Mouse (Mus musculus) frontal cortex, postnatal 36 days (tissue): ENCODE data around the gene Disp3.

Experiments
- DNase-seq, 2 experiments: peaks; one replicate each; pipeline ENCODE4 v3.0.0; 2022; ENCODE audit warnings: low spot score in 2 of 2

The Disp3 gene

DNA sequence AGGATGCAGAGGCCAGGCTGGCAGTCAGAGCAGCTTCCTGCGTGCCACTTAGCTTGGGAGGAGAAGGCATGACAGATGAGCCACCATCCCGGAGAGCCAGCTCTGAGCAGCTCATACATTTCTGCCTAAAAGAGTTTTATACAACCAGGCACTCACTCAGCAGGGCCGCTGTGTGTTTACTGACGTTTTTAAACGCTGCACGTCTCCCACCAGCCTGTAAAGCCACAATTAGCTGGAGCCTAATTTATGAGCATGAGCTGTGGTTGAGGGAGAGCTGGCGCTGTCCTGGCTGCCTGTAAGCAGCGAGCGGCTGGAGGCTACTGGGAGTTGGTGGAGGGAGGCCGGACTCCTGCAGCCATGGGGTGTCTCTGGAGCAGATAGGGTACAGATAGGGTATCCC, 69.5 kb downstream of the Disp3 start:
- DNase-seq: peak in 1 of 2 experiments; percentile 22

DNA sequence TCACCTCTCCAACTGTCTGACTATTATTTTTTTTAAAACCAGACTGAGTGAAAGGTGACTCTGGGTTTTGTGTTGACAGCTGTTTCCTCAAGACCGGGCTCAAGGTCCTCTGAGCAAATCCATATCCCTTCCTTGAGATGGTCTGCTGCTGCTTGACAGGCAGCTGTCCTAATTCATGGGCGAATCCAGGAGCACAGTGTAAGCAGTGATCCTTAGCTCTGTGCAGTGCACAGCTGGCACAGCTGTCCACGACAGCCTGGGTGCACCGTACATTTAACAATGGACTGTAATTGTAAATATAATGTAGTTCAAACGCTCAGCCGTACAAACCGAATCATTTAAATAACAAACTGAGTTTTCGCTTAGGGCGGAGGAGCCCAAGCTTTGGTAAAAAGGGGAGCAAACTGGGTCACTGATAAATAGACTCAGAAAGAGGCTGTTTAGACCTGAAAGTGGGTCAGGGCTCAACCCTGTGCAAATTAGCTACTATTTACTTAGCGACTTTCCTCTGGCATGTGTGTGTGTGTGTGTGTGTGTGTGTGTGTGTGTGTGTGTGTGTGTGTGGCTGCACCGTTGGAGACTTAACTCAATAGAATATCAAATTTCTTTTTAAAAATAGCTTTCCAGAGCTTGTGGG, 72.4 kb downstream of the Disp3 start:
- DNase-seq: no peak

DNA sequence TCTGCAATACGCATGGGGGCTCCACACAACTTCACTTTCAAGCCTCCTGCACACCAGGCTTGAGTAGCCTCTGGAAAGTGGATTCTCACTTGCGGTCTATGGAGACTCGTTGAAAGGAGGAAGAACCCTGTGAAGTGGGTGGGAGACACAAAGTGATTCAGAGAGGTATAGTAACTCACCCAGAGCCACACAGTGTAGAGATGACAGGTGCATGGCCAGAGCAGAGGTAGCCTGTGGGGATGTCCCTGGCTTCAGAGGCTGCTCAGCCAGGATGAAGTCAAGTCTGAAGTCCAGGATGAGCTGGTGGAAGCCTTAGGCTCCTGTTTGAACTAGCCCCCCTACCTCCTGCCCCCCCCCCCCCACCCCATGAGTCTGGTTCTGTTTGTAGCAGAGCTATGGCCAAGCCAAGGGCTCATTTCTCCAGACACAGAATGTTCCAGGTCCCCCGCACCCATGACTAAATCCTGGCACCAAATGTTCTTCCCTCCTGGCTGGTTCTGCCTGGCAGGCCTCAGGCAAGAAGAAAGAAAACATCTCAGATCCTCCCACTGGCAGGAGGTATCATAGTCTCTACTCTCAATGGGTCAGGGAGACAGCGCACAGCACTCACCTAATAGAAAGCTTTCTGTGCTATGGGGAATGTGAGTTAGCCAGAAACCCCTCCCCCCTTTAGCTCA, 73.2 kb downstream of the Disp3 start:
- peak; percentile 77 to 81 for DNase-seq

DNA sequence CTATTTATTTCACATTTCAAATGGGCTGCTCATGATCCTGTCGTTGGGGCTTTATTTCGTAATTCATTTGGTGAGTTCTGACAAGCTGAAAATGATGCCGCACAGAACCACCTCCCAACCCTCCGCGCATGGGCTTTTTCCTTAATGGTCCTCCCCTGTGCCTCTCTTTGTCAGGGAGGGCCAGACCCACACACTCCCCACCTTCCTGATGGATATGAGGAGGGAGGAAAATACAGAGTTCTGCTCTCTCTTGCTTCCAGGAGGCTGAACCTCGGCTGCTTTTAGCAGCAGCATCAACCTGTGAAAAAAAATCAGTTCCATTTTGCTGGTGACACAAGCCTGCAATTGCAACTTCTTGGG, 82.9 kb downstream of the Disp3 start:
- DNase-seq: no peak

DNA sequence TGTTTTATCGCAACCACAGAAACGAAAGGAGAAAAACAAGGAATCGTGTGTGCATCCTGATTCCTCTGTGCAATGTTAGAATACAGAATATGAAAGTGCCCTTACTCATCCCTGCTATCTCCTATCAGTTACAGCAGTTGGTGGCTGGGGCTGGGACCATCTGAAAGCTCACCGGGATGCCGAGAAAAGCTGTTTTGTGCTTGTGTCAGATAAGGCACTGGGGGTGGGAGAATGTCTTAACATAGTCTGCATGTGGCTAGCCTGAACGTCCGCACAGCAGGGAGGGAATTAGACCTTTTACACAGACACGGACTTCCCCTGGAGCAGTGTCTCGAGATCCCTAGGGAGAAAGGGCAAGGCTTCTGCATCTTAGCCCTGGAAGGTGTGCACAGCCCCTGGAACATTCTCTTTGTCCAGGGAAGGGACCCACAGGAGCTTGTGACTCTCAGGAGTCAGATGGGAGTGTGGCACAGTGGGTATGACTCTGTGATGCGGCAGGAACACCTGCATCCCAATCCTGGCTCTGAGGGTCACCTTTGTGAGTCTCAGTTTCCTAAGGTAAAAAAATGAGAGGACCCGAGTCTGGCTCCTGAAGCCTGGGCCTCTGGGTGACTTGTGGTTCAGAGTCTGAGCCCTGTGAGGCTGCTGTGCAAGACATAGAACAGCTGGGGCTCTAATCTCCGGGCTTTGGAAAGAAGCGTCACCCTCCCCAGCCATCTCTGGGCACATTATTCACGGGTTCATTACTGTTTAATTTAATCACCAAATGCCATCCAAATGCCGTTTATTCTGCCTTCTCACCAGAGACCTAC, 83.5 kb downstream of the Disp3 start:
- DNase-seq: no peak

DNA sequence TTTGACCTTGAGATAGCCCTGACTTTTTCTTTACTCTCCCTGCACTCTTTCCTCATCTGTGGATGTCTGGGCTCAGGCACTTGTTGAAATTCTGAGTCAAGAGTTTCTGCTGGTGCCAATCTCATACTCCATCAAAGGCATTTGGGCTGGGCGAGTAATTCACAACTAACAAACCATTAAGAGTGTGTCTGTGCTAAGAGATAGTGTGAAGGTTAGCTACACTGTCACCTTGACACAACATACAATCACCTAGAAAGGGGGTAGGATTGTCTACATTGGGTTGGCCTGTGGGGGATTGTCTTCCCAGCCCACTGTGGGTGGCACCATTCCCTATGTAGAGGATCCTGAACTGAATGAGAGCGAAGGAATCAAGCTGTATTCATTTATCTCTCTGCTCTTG, 84.2 kb downstream of the Disp3 start:
- DNase-seq: no peak

DNA sequence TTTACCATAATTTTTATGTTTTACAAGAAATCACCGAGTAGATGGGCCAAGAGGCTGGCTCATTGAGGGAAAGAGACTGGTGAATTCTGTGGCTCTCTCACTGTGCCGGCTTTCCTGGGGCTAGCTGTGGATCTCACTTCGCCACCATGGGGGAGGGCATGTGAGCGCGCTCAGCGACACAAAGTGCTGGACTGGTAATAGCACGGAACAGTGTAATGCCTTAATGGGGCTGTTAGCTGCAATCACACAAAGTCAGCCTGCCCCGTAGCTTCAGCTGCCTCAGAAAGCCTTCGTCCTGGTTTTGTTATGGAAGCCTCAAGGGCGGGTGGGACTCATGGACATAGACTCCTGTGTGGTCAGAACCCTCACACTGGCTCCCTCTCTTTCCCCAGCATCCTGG, 89.0 kb downstream of the Disp3 start:
- no peak for DNase-seq

DNA sequence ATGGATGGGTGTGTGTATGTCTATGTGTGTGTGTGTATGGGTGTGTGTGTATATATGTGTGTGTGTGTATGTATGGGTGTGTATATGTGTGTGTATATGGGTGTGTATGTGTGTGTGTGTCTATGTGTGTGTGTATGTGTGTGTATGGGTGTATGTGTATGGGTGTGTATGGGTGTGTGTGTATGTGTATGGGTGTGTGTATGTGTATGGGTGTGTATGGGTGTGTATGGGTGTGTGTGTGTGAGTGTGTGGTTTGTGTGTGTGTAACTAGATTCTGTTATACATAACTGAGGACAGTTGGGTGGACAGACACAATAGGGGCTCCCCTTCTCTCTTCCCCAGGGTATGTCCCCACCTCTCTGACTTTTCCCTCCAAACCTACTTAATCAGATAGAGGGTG, 93.4 kb downstream of the Disp3 start:
- no peak for DNase-seq

DNA sequence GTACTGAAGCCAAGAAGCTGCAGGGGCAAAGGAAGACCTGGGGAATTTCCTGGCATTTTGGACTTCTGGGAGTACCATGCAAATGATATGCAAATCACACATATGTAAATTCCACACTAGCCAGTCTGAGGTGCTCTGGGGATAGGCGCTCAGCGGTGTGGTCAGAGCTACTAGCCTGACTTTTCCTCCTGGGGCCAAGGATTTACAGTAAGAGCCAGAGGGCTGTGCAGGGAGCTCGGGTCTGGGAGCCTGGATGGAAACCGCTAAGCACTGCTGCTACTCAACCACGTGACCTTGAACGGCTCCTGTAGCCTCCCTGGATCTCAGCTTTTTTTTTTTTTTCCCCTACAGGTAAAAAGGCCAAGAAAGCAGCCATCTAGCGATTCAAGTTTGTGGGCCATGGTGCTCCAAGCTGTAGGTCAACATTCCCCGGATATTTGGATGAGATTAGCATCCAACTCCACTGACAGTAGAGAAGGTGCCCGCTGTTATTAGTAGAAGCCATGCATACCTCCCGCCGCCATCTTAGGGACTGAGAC, 95.0 kb downstream of the Disp3 start:
- no peak for DNase-seq
